ENCODE assay signal across 11 mouse cellular contexts in genomic region chr2:161112011-161112410, GRCm38 (mm10).
"Had no signal": no experiment of that assay in that cellular context is flagged by ENCODE, and none has a peak within 500 bp of the region (broad histone marks: within the 10 kb centered on the region; RNA-seq: fewer than 3 reads in every experiment).

No protein-coding gene starts in this region.

- H3K4me3 ChIP-seq: kidney, embryonic 15.5 days; limb, embryonic 15.5 days; liver, embryonic 13.5 days; midbrain, embryonic 13.5 days; neural tube, embryonic 15.5 days had no signal

- H3K27ac ChIP-seq: kidney, embryonic 15.5 days; limb, embryonic 15.5 days; liver, embryonic 13.5 days; midbrain, embryonic 13.5 days; neural tube, embryonic 15.5 days; stomach, postnatal 0 days had no signal

- H3K9me3 ChIP-seq: kidney, embryonic 15.5 days; limb, embryonic 15.5 days; liver, embryonic 13.5 days; midbrain, embryonic 13.5 days; neural tube, embryonic 15.5 days had no signal

- H3K9ac ChIP-seq: kidney, embryonic 15.5 days; limb, embryonic 15.5 days; liver, embryonic 13.5 days; midbrain, embryonic 13.5 days; neural tube, embryonic 15.5 days had no signal

- DNase-seq: kidney, postnatal 14 days; liver, embryonic 13.5 days; lung, adult 18-20 months; right cerebral cortex, adult 18-20 months; right cerebral cortex, postnatal 25 days; thymus, postnatal 14 days had no signal

- ATAC-seq: midbrain, embryonic 13.5 days had no signal

- H3K4me2 ChIP-seq: kidney, embryonic 15.5 days; limb, embryonic 15.5 days; liver, embryonic 13.5 days; midbrain, embryonic 13.5 days; neural tube, embryonic 15.5 days had no signal

- H3K36me3 ChIP-seq: kidney, embryonic 15.5 days; limb, embryonic 15.5 days; liver, embryonic 13.5 days; midbrain, embryonic 13.5 days; neural tube, embryonic 15.5 days had no signal

- H3K27me3 ChIP-seq: kidney, embryonic 15.5 days; limb, embryonic 15.5 days; liver, embryonic 13.5 days; midbrain, embryonic 13.5 days; neural tube, embryonic 15.5 days had no signal
